Mouse (Mus musculus): Measurements from ENCODE around the gene Nav2. TPM values are rescaled to one million over a fixed set of nuclear protein-coding genes. Genes with fewer than 3 reads are reported as not detected.

Gene Nav2
- total RNA-seq, 2 experiments from 2014 or later = 77.4 to 100 TPM

GRCm38 (mm10) chr7:49581951-49582350, 673.4 kb downstream of the Nav2 start:
- DNase-seq = no peak

- DNase-seq = no peak
Measured at GRCm38 (mm10) chr7:49582551-49582950, 674.0 kb downstream of the Nav2 start.

GRCm38 (mm10) chr7:49583176-49583575, 674.7 kb downstream of the Nav2 start:
- no peak for DNase-seq

- DNase-seq = no peak
Measured at GRCm38 (mm10) chr7:49586530-49587120, 678.1 kb downstream of the Nav2 start.

GRCm38 (mm10) chr7:49589635-49590034, 681.1 kb downstream of the Nav2 start:
- no peak for DNase-seq

GRCm38 (mm10) chr7:49597776-49598175, 689.3 kb downstream of the Nav2 start:
- no peak for DNase-seq

GRCm38 (mm10) chr7:49598225-49598624, 689.7 kb downstream of the Nav2 start:
- DNase-seq = no peak

GRCm38 (mm10) chr7:49599950-49600349, 691.4 kb downstream of the Nav2 start:
- DNase-seq = no peak

- peak; percentile 57 to 74 for DNase-seq
Measured at GRCm38 (mm10) chr7:49601191-49601975, 692.9 kb downstream of the Nav2 start.

GRCm38 (mm10) chr7:49604244-49604643, 695.7 kb downstream of the Nav2 start:
- no peak for DNase-seq

- DNase-seq = no peak
Measured at GRCm38 (mm10) chr7:49604965-49605795, 696.7 kb downstream of the Nav2 start.

GRCm38 (mm10) chr7:49616258-49616735, 707.8 kb downstream of the Nav2 start:
- no peak for DNase-seq

GRCm38 (mm10) chr7:49617087-49617486, 708.6 kb downstream of the Nav2 start:
- DNase-seq = no peak

- no peak for DNase-seq
Measured at GRCm38 (mm10) chr7:49620160-49620559, 711.6 kb downstream of the Nav2 start.

- no peak for DNase-seq
Measured at GRCm38 (mm10) chr7:49631885-49632284, 723.4 kb downstream of the Nav2 start.

- no peak for DNase-seq
Measured at GRCm38 (mm10) chr7:49632391-49632790, 723.9 kb downstream of the Nav2 start.

- DNase-seq = no peak
Measured at GRCm38 (mm10) chr7:49633375-49633956, 725.0 kb downstream of the Nav2 start.

GRCm38 (mm10) chr7:49634291-49635073, 726.0 kb downstream of the Nav2 start:
- no peak for DNase-seq

GRCm38 (mm10) chr7:49635074-49635621, 726.6 kb downstream of the Nav2 start:
- no peak for DNase-seq

- no peak for DNase-seq
Measured at GRCm38 (mm10) chr7:49635971-49636370, 727.5 kb downstream of the Nav2 start.

GRCm38 (mm10) chr7:49636491-49637115, 728.1 kb downstream of the Nav2 start, which contains the start of gene Dbx1:
Gene Dbx1, minus strand, starts transcription at chr7:49636849.
- no peak for DNase-seq
